Mouse (Mus musculus) cerebellum, adult 2 months (tissue): ENCODE measurements around the gene Aff3.

Source experiments
- CTCF ChIP-seq: fragments of 200-500 bp; IDR thresholded peaks from 2 replicates; pipeline ENCODE4 v1.5.1; 2011; ENCODE audit warnings: low read depth, mild to moderate bottlenecking, control low read depth, low read length, moderate library complexity, borderline replicate concordance; ENCODE audit not compliant: insufficient read depth
- POLR2A ChIP-seq: fragments of 200-500 bp; IDR thresholded peaks from 2 replicates; pipeline ENCODE4 v1.6.1; 2011; ENCODE audit warnings: low read length, control low read depth, borderline replicate concordance; ENCODE audit not compliant: insufficient read depth

DNA sequence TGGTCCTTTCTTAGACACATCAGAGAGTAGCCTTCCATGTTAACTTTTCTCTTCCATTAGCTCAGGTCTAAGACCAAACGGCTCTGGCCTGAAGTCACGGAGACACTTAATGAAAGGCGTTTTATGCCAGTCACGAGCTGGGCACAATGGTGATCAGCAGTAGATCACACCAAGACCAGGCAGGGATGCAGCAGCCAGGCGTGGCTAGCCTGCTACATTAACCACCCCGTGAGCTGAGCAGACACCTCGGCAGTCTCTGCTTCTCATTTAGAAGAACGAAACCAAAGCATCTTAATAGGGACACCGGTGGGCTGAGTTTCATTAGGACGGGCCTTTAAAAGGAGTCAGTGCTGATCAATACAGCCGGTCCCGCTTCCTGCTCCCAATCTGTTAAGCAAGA, 247.6 kb downstream of the Aff3 start:
- TF ChIP-seq CTCF (no peak), POLR2A (no peak)
